Mouse (Mus musculus): ENCODE measurements around the gene Phyhipl.

DNA sequence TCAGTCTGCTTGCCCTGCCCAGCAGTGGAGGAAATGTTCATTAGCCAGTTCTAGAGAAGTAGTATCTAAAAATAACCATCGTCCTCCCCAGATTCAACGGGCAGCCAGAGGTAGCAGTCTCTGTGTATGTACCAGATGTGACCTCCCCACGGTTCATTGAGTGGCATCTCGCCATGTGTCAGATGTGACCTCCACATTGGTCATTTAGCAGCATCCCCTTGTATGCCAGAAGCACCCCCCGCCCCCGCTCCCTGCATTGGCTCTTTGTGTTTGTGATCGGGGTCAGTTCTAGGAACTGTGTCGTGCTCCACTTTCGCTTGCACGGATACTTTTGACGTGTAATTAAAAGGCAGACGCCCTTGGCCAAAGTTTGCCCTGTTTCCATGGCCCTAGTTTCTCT is 120.4 kb downstream of the Phyhipl start:
- TF ChIP-seq CTCF (IDR thresholded peaks at IDR 0.05; ENCODE audit: low read depth) (no peak), EP300 (optimal IDR thresholded peaks at IDR 0.05) (no peak)
